Mouse (Mus musculus) right cerebral cortex, postnatal 25 days (tissue): ENCODE results near the gene Fam83f.
A peak's percentile ranks its signal among the peaks of the same experiment; 100 is the strongest.

Experiments
- DNase-seq: peaks from one replicate; pipeline ENCODE4 v3.0.0; 2022

The Fam83f gene

GRCm38 (mm10) chr15:80671295-80672252 lies at the start of gene Fam83f:
TSS of gene Fam83f (plus strand) at chr15:80671847.
- no peak for DNase-seq

- DNase-seq = no peak
These were observed 48.3 kb upstream of the Fam83f start for GRCm38 (mm10) chr15:80623171-80623837.

GRCm38 (mm10) chr15:80626472-80626871 lies 45.2 kb upstream of the Fam83f start:
- no peak for DNase-seq

GRCm38 (mm10) chr15:80630147-80630546 lies 41.5 kb upstream of the Fam83f start:
- no peak for DNase-seq

GRCm38 (mm10) chr15:80630711-80631110 lies 40.9 kb upstream of the Fam83f start:
- no peak for DNase-seq

GRCm38 (mm10) chr15:80631311-80631710 lies 40.3 kb upstream of the Fam83f start:
- DNase-seq = no peak

GRCm38 (mm10) chr15:80632280-80632893 lies 39.3 kb upstream of the Fam83f start:
- peak; percentile 61 for DNase-seq

- DNase-seq = peak; percentile 71
These were observed 37.1 kb upstream of the Fam83f start for GRCm38 (mm10) chr15:80634391-80635193.

GRCm38 (mm10) chr15:80636757-80637372 lies 34.8 kb upstream of the Fam83f start:
- DNase-seq = no peak

- DNase-seq = no peak
These were observed 32.5 kb upstream of the Fam83f start for GRCm38 (mm10) chr15:80639071-80639702.

GRCm38 (mm10) chr15:80639874-80640273 lies 31.8 kb upstream of the Fam83f start:
- DNase-seq = no peak

GRCm38 (mm10) chr15:80641702-80642435 lies 29.8 kb upstream of the Fam83f start:
- DNase-seq = no peak

- DNase-seq = no peak
These were observed 26.4 kb upstream of the Fam83f start for GRCm38 (mm10) chr15:80645006-80645797.

GRCm38 (mm10) chr15:80648977-80649606 lies 22.6 kb upstream of the Fam83f start:
- no peak for DNase-seq

- DNase-seq = no peak
These were observed 21.2 kb upstream of the Fam83f start for GRCm38 (mm10) chr15:80650412-80650811.

- DNase-seq = no peak
These were observed 17.8 kb upstream of the Fam83f start for GRCm38 (mm10) chr15:80653865-80654264.

- DNase-seq = no peak
These were observed 12.7 kb upstream of the Fam83f start for GRCm38 (mm10) chr15:80658815-80659471.

- no peak for DNase-seq
These were observed 10.7 kb upstream of the Fam83f start for GRCm38 (mm10) chr15:80660963-80661362.

- DNase-seq = no peak
These were observed 7.2 kb upstream of the Fam83f start for GRCm38 (mm10) chr15:80664444-80664843.
